Mouse (Mus musculus) C2C12 (cell line): Measurements from ENCODE around the gene Ecm1. TPM values are rescaled to one million over a fixed set of nuclear protein-coding genes. Genes with fewer than 3 reads are reported as not detected.

Experiments used
- H3K27me3 ChIP-seq: one replicate; pipeline ENCODE4 v1.6.1; 2011; ENCODE audit not compliant: control insufficient read depth, insufficient read depth, insufficient read length
- H3K36me3 ChIP-seq: one replicate; pipeline ENCODE4 v1.6.1; 2011; ENCODE audit not compliant: control insufficient read depth, insufficient read depth
- H3K4me3 ChIP-seq: one replicate; pipeline ENCODE4 v1.5.1; 2011; ENCODE audit warnings: mild to moderate bottlenecking, control low read depth; ENCODE audit not compliant: poor library complexity, insufficient read depth, severe bottlenecking
- H3K79me2 ChIP-seq: one replicate; pipeline ENCODE4 v1.6.1; 2011; ENCODE audit not compliant: control insufficient read depth, insufficient read depth
- H3K79me3 ChIP-seq: one replicate; pipeline ENCODE4 v1.6.1; 2011; ENCODE audit warnings: low read depth, control low read depth
- H3ac ChIP-seq: one replicate; pipeline ENCODE3; 2011; ENCODE audit warnings: low read depth; ENCODE audit not compliant: control insufficient read depth, insufficient read length
- CEBPB ChIP-seq: IDR thresholded peaks from one replicate; pipeline ENCODE4 v1.6.1; 2011; ENCODE audit warnings: low read depth, mild to moderate bottlenecking, control low read depth, moderate library complexity
- CTCF ChIP-seq: IDR thresholded peaks from one replicate; pipeline ENCODE4 v1.5.1; 2011; ENCODE audit not compliant: control insufficient read depth, insufficient read depth, insufficient read length
- FOSL1 ChIP-seq: IDR thresholded peaks from one replicate; pipeline ENCODE4 v1.8.0; 2011; ENCODE audit warnings: mild to moderate bottlenecking, low read length; ENCODE audit not compliant: poor library complexity, insufficient read depth, severe bottlenecking
- MAX ChIP-seq: IDR thresholded peaks from one replicate; pipeline ENCODE4 v1.6.1; 2011; ENCODE audit warnings: mild to moderate bottlenecking, control low read depth
- MYOD1 ChIP-seq: IDR thresholded peaks from one replicate; pipeline ENCODE4 v1.6.1; 2011; ENCODE audit warnings: low read depth; ENCODE audit not compliant: control insufficient read depth, insufficient read length
- MYOG ChIP-seq: IDR thresholded peaks from one replicate; pipeline ENCODE4 v1.6.1; 2011; ENCODE audit not compliant: control insufficient read depth, insufficient read length; ENCODE audit errors: extremely low read depth
- USF1 ChIP-seq: IDR thresholded peaks from one replicate; pipeline ENCODE4 v1.6.1; 2011; ENCODE audit warnings: low read depth, mild to moderate bottlenecking, control low read depth, moderate library complexity
- polyA plus RNA-seq: library from polyadenylated mRNA; unstranded; fragments of >200 nt; fragmentation: generic; extraction: Trizol; gene quantifications from one replicate; pipeline ENCODE4 v1.2.1, GENCODE M21; 2012; ENCODE audit warnings: missing spikeins

Gene Ecm1
- polyA plus RNA-seq, 1 experiment: 189 TPM

GRCm38 (mm10) chr3:95732744-95733521 is 6.4 kb downstream of the Ecm1 start:
- no peak overlapping the region for H3ac ChIP-seq
- no peaks in the 10 kb centered on the region for H3K79me3 ChIP-seq
- H3K79me2 ChIP-seq: peaks cover 22% of the 10 kb centered on the region
- TF ChIP-seq FOSL1: no peak
- TF ChIP-seq CTCF: no peak
- TF ChIP-seq MYOD1: no peak
- no peak for TF ChIP-seq CEBPB
- no peak for TF ChIP-seq MAX
- no peak for TF ChIP-seq MYOG
- TF ChIP-seq USF1: no peak
- H3K27me3 ChIP-seq: no peaks in the 10 kb centered on the region
- no peak overlapping the region for H3K4me3 ChIP-seq
- H3K36me3 ChIP-seq: peaks cover 29% of the 10 kb centered on the region

GRCm38 (mm10) chr3:95732297-95732696 is 7.1 kb downstream of the Ecm1 start:
- Histone ChIP-seq H3K79me2 (peaks cover 16% of the 10 kb centered on the region), H3K4me3 (no peak overlapping the region), H3ac (no peak overlapping the region), H3K36me3 (peaks cover 25% of the 10 kb centered on the region), H3K79me3 (no peaks in the 10 kb centered on the region), H3K27me3 (no peaks in the 10 kb centered on the region)
- no peak for TF ChIP-seq CEBPB
- no peak for TF ChIP-seq CTCF
- TF ChIP-seq FOSL1: no peak
- no peak for TF ChIP-seq MYOG
- TF ChIP-seq MAX: no peak
- TF ChIP-seq MYOD1: no peak
- no peak for TF ChIP-seq USF1

- no peak for TF ChIP-seq CEBPB
- TF ChIP-seq FOSL1: no peak
- TF ChIP-seq CTCF: no peak
- no peak for TF ChIP-seq MYOG
- TF ChIP-seq MAX: no peak
- no peak for TF ChIP-seq USF1
- peaks cover 23% of the 10 kb centered on the region for H3K36me3 ChIP-seq
- no peak overlapping the region for H3ac ChIP-seq
- H3K4me3 ChIP-seq: no peak overlapping the region
- peaks cover 14% of the 10 kb centered on the region for H3K79me2 ChIP-seq
- H3K79me3 ChIP-seq: no peaks in the 10 kb centered on the region
- H3K27me3 ChIP-seq: no peaks in the 10 kb centered on the region
Measured at GRCm38 (mm10) chr3:95731802-95732201, 7.6 kb downstream of the Ecm1 start.

GRCm38 (mm10) chr3:95730431-95730830 is 8.9 kb downstream of the Ecm1 start:
- TF ChIP-seq CTCF: no peak
- TF ChIP-seq MAX: no peak
- no peak for TF ChIP-seq MYOG
- no peak for TF ChIP-seq CEBPB
- no peak for TF ChIP-seq FOSL1
- TF ChIP-seq USF1: no peak
- no peak for TF ChIP-seq MYOD1
- H3K27me3 ChIP-seq: no peaks in the 10 kb centered on the region
- peaks cover 10% of the 10 kb centered on the region for H3K79me2 ChIP-seq
- H3ac ChIP-seq: no peak overlapping the region
- no peaks in the 10 kb centered on the region for H3K79me3 ChIP-seq
- H3K4me3 ChIP-seq: no peak overlapping the region
- H3K36me3 ChIP-seq: peaks cover 12% of the 10 kb centered on the region

GRCm38 (mm10) chr3:95728906-95729305 is 10.5 kb downstream of the Ecm1 start:
- Histone ChIP-seq H3K27me3 (no peaks in the 10 kb centered on the region), H3K4me3 (no peak overlapping the region), H3K79me3 (no peaks in the 10 kb centered on the region), H3ac (no peak overlapping the region), H3K36me3 (no peaks in the 10 kb centered on the region), H3K79me2 (no peaks in the 10 kb centered on the region)
- no peak for TF ChIP-seq FOSL1
- no peak for TF ChIP-seq USF1
- TF ChIP-seq CTCF: no peak
- no peak for TF ChIP-seq MYOG
- no peak for TF ChIP-seq MAX
- no peak for TF ChIP-seq MYOD1
- no peak for TF ChIP-seq CEBPB

GRCm38 (mm10) chr3:95726696-95727358 is 12.5 kb downstream of the Ecm1 start:
- no peaks in the 10 kb centered on the region for H3K79me2 ChIP-seq
- TF ChIP-seq FOSL1: peak; percentile 61
- no peak for TF ChIP-seq MYOD1
- no peak for TF ChIP-seq CTCF
- no peaks in the 10 kb centered on the region for H3K27me3 ChIP-seq
- no peak overlapping the region for H3ac ChIP-seq
- H3K4me3 ChIP-seq: no peak overlapping the region
- no peaks in the 10 kb centered on the region for H3K36me3 ChIP-seq
- H3K79me3 ChIP-seq: no peaks in the 10 kb centered on the region
